Mouse (Mus musculus) testis, adult 2 months (tissue): ENCODE data around the gene Farsb. TPM values are rescaled to one million over a fixed set of nuclear protein-coding genes. Genes with fewer than 3 reads are reported as not detected.

ENCODE experiments used
- H3K27ac ChIP-seq: fragments of 200-500 bp; 2 replicates; pipeline ENCODE4 v1.5.1; 2012; ENCODE audit warnings: low read depth, low read length; ENCODE audit not compliant: control insufficient read depth, insufficient read depth
- H3K27me3 ChIP-seq: fragments of 200-500 bp; 2 replicates; pipeline ENCODE4 v1.6.1; 2012; ENCODE audit warnings: mild to moderate bottlenecking, low read length, moderate library complexity; ENCODE audit not compliant: control insufficient read depth, insufficient read depth
- H3K36me3 ChIP-seq: fragments of 200-500 bp; 2 replicates; pipeline ENCODE4 v1.6.1; 2012; ENCODE audit warnings: mild to moderate bottlenecking, low read length; ENCODE audit not compliant: control insufficient read depth, insufficient read depth
- H3K4me1 ChIP-seq: fragments of 200-500 bp; 2 replicates; pipeline ENCODE4 v1.6.1; 2012; ENCODE audit warnings: low read length; ENCODE audit not compliant: control insufficient read depth, insufficient read depth
- H3K4me3 ChIP-seq: fragments of 200-500 bp; 2 replicates; pipeline ENCODE4 v1.5.1; 2012; ENCODE audit warnings: low read depth, mild to moderate bottlenecking, low read length, moderate library complexity, mixed read lengths; ENCODE audit not compliant: control insufficient read depth
- CTCF ChIP-seq: fragments of 200-500 bp; IDR thresholded peaks from 2 replicates; pipeline ENCODE4 v1.5.1; 2012; ENCODE audit warnings: low read depth, mild to moderate bottlenecking, inconsistent platforms, low read length, moderate library complexity; ENCODE audit not compliant: control insufficient read depth, insufficient read depth, insufficient replicate concordance
- POLR2A ChIP-seq: fragments of 200-500 bp; IDR thresholded peaks from 2 replicates; pipeline ENCODE4 v1.6.1; 2012; ENCODE audit warnings: low read depth, mild to moderate bottlenecking, inconsistent platforms, low read length, moderate library complexity; ENCODE audit not compliant: control insufficient read depth
- polyA plus RNA-seq: library from polyadenylated mRNA; depleted of rRNA; stranded (reverse); fragments of >200 nt; gene quantifications from 2 replicates; pipeline ENCODE4 v1.2.3, GENCODE M21; 2012

Gene Farsb
- polyA plus RNA-seq, 1 experiment: 28.4 TPM

DNA sequence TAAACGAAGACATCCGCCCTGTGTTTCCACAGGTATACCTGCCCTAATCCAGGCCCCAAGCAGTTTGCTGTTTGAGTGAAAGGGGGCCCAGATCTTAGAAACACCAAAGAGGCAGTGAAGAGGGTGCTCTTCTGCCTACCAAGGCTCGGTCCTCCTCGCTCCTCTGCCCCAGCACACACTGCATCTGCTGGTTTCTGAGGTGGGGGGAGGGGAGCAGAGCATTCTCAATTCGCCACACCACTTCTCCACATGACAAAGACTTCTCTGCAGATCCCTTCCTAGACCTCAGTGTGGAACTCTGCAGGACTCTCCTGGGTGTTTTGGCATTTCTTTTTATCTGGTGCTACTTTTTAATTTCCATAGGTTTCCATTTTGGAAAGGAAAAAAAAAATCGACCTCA lies 93.0 kb downstream of the Farsb start:
- no peak overlapping the region for H3K4me3 ChIP-seq
- no peaks in the 10 kb centered on the region for H3K4me1 ChIP-seq
- no peaks in the 10 kb centered on the region for H3K27me3 ChIP-seq
- TF ChIP-seq CTCF (no peak), POLR2A (no peak)
- no peak overlapping the region for H3K27ac ChIP-seq
- no peaks in the 10 kb centered on the region for H3K36me3 ChIP-seq

DNA sequence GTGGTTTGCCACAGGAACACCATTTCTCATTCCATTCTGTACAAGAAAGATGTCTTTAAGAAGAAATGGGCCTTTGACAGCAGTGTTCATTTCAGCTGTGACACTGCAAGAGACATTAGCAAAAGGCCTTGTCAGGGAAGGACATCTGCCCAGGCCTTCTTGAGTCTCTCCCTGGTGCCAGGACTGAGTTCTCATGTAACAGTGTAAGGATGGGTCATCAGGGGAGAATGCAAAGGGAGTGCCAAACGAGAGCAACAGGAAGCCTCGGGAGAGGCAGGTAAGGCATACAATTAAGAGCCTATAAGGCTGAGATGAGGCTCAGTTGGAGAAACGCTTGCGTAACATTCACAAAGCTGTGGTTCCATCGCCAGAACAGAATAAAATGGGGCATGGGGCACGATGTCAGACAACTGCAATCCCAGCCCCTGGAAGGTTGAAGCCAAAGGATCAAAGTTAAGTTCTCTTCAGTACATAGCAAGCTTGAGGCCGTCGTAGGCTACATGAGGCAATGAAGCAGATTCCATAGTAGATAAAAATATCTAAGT lies 93.4 kb downstream of the Farsb start:
- Histone ChIP-seq H3K4me3 (no peak overlapping the region), H3K36me3 (no peaks in the 10 kb centered on the region), H3K27me3 (no peaks in the 10 kb centered on the region), H3K4me1 (no peaks in the 10 kb centered on the region), H3K27ac (no peak overlapping the region)
- no peak for TF ChIP-seq POLR2A
- no peak for TF ChIP-seq CTCF

DNA sequence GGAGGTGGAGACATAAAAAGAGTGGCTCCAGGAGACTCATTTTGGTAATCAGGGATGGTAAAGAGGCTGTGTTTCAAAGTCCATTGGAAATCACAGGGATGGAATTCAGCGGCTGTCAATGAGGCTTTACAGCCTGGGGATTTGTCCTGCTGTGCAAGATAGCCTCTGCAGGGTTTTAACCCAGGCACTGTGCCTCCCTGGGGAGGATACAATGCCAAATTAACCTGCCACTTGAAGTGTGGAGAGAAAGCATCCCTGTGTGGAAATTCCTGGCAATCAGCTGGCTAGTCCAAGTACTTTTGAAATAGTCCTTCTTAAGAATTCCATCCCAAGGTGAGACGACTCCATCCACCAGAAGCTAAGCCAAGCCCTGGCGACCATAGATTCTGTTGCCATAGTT lies 99.8 kb downstream of the Farsb start:
- TF ChIP-seq POLR2A (no peak), CTCF (no peak)
- Histone ChIP-seq H3K36me3 (no peaks in the 10 kb centered on the region), H3K4me1 (peaks cover 4% of the 10 kb centered on the region; the same call in 1 of the 2 replicates), H3K27ac (no peak overlapping the region), H3K27me3 (no peaks in the 10 kb centered on the region), H3K4me3 (no peak overlapping the region)

DNA sequence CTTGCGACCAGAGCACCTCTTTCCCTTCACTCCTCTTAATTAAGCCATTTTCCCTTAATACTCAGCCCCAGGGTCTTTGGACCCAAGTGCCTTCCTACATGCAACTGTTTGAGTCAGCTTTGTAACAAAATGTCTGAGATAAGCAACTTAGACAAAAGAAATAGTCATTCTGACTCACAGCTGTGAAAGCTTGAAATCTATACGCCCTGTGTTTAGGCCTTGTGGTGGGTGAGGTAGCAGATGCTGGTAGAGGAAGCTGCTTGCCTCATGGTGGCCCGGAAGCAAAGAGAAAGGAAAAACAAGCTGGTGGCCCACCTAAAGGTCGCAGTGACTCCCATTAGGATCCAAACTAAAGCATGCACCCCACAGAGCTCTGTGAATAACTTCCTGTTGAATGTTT lies 100.8 kb downstream of the Farsb start:
- TF ChIP-seq POLR2A (no peak), CTCF (no peak)
- peaks cover 4% of the 10 kb centered on the region; the same call in 1 of the 2 replicates for H3K4me1 ChIP-seq
- H3K36me3 ChIP-seq: no peaks in the 10 kb centered on the region
- H3K27ac ChIP-seq: no peak overlapping the region
- H3K4me3 ChIP-seq: no peak overlapping the region
- H3K27me3 ChIP-seq: no peaks in the 10 kb centered on the region

DNA sequence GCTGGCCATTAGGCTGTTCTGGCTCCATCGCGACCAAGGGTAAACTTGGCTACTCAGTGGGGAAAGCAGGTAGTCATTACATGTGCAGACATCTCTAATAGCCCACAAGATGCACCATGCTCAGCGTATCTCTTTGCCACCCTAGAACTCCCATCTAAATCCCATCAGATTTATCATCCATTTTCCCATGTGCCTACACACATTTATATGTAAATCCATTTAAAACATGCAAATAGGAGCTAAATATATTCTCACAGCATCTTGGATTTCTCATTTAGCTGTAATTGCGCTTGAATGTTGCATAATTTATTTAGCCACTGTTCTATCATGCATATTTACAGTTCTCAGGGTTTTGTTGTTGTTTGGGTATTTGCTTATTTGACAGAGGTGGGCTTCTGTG lies 107.7 kb downstream of the Farsb start:
- H3K36me3 ChIP-seq: no peaks in the 10 kb centered on the region
- H3K4me3 ChIP-seq: no peak overlapping the region
- H3K4me1 ChIP-seq: no peaks in the 10 kb centered on the region
- H3K27me3 ChIP-seq: no peaks in the 10 kb centered on the region
- TF ChIP-seq CTCF (no peak), POLR2A (no peak)
- H3K27ac ChIP-seq: no peak overlapping the region

DNA sequence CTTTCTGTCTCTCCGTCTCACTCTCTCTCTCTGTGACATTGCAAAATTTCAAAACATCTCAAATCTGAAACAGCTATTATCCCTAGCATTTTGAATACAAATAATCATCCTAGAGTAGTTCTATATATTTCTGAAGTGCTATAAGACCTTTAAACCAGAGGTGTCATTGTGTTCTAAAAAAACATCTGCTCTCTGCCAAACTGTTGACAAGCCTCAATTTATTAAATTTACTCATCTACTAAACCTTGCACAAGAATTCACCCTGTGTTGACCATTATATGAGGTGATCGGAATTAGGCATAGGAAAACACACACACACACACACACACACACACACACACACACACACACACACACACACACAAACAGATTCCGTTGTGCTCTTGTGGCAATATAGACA lies 113.6 kb downstream of the Farsb start:
- H3K4me1 ChIP-seq: no peaks in the 10 kb centered on the region
- H3K4me3 ChIP-seq: no peak overlapping the region
- H3K27me3 ChIP-seq: no peaks in the 10 kb centered on the region
- no peak overlapping the region for H3K27ac ChIP-seq
- TF ChIP-seq CTCF (no peak), POLR2A (no peak)
- H3K36me3 ChIP-seq: no peaks in the 10 kb centered on the region

DNA sequence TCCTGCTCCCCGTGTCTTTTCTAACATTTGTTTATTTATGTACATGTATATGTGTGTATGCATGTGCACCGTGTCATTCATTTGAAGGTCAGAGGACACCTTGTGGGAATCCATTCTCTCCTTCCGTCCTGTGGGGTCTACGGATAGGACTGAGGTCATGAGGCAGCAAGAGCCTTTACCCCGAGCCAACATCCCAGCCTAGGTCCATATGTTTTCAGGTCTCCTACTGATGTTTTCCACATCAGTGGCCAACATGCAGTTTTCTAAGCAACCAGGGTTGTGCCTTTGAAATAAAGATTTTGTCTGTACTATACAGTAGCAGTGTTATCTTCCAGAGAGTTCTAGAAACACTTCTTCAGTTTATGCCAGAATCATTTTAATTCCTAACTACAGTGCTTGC lies 114.9 kb downstream of the Farsb start:
- Histone ChIP-seq H3K4me1 (no peaks in the 10 kb centered on the region), H3K27me3 (no peaks in the 10 kb centered on the region), H3K4me3 (no peak overlapping the region), H3K36me3 (no peaks in the 10 kb centered on the region), H3K27ac (no peak overlapping the region)
- no peak for TF ChIP-seq CTCF
- no peak for TF ChIP-seq POLR2A

DNA sequence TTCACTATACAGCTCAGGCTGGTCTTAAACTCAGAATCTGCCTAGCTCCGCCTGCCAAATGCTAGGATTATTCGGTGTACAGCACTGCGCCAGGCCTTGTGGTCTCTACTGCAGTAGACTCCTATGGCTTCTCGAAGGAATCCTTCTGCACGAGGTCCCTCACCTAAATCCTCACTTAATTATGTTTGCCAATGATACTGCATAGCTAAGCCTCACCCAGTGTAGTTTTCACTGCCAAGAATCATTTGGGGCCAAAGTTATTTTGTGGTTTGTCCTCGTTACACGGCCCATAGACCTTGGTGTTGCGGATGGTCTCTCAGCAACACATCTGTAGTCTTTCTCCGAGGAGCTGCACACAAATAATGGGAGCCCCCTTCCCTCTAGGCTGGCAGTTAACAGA lies 116.4 kb downstream of the Farsb start:
- H3K4me1 ChIP-seq: no peaks in the 10 kb centered on the region
- H3K27me3 ChIP-seq: no peaks in the 10 kb centered on the region
- no peaks in the 10 kb centered on the region for H3K36me3 ChIP-seq
- TF ChIP-seq CTCF: no peak
- no peak for TF ChIP-seq POLR2A
- H3K4me3 ChIP-seq: no peak overlapping the region
- H3K27ac ChIP-seq: no peak overlapping the region
